Mouse (Mus musculus) cortical plate, adult 2 months (tissue): ENCODE measurements around the gene Ptpn13.

Source experiments
- CTCF ChIP-seq: fragments of 200-500 bp; IDR thresholded peaks from 2 replicates; pipeline ENCODE4 v1.5.1; 2011; ENCODE audit warnings: mild to moderate bottlenecking, control low read depth, low read length; ENCODE audit not compliant: insufficient read depth; ENCODE audit errors: extremely low read depth
- POLR2A ChIP-seq: fragments of 200-500 bp; IDR thresholded peaks from 2 replicates; pipeline ENCODE4 v1.6.1; 2011; ENCODE audit warnings: mild to moderate bottlenecking, low read length, control low read depth; ENCODE audit not compliant: insufficient read depth; ENCODE audit errors: extremely low read depth

- no peak for TF ChIP-seq POLR2A
- no peak for TF ChIP-seq CTCF
Observed at GRCm38 (mm10) chr5:103475503-103475902, 50.5 kb downstream of the Ptpn13 start.
